Mouse (Mus musculus): ENCODE measurements around the gene Cyb5d2. TPM values are rescaled to one million over a fixed set of nuclear protein-coding genes. Genes with fewer than 3 reads are reported as not detected.

The Cyb5d2 gene
- polyA plus RNA-seq (2015; fragmentation: Nextera tagmentation; extraction: Ambion mirVana) = 6.5 and 6.7 TPM in 2 replicates

GRCm38 (mm10) chr11:72795455-72796295 is at the start of gene Cyb5d2, which contains the start of gene Zzef1:
TSS of gene Cyb5d2 (minus strand) at chr11:72796142.
TSS of gene Zzef1 (plus strand) at chr11:72796226.
- Histone ChIP-seq H3K4me3 (peak within 1 kb of the TSS; percentile 95), H3K27ac (peak within 1 kb of the TSS; percentile 86), H3K36me3 (no peaks in the 10 kb centered on the region), H3K9ac (peak within 1 kb of the TSS; percentile 84), H3K4me2 (replicated peaks) (peak within 1 kb of the TSS; percentile 90), H3K27me3 (no peaks in the 10 kb centered on the region), H3K4me1 (peaks cover 14% of the 10 kb centered on the region), H3K9me3 (no peaks in the 10 kb centered on the region)
- peak; percentile 94 for ATAC-seq (ENCODE audit: low FRiP score, low read depth)
- under 1% methylated on average over 69 of the region's 69 CpGs for WGBS

GRCm38 (mm10) chr11:72845526-72845925 is 49.6 kb upstream of the Cyb5d2 start:
- Histone ChIP-seq H3K27me3 (no peaks in the 10 kb centered on the region), H3K4me1 (no peaks in the 10 kb centered on the region), H3K36me3 (peaks cover 54% of the 10 kb centered on the region), H3K4me3 (no peak overlapping the region), H3K9me3 (no peaks in the 10 kb centered on the region), H3K4me2 (replicated peaks) (no peak overlapping the region), H3K27ac (no peak overlapping the region), H3K9ac (no peak overlapping the region)
- 93% methylated on average over 2 of the region's 2 CpGs for WGBS
- no peak for ATAC-seq (ENCODE audit: low FRiP score, low read depth)

- Histone ChIP-seq H3K36me3 (peaks cover 49% of the 10 kb centered on the region), H3K9me3 (no peaks in the 10 kb centered on the region), H3K27me3 (no peaks in the 10 kb centered on the region), H3K27ac (no peak overlapping the region), H3K4me2 (replicated peaks) (no peak overlapping the region), H3K4me1 (no peaks in the 10 kb centered on the region), H3K4me3 (no peak overlapping the region), H3K9ac (no peak overlapping the region)
- no peak for ATAC-seq (ENCODE audit: low FRiP score, low read depth)
Observed at GRCm38 (mm10) chr11:72843576-72843975, 47.6 kb upstream of the Cyb5d2 start.

- H3K4me3 ChIP-seq = no peak overlapping the region
- H3K36me3 ChIP-seq = peaks cover 41% of the 10 kb centered on the region
- no peaks in the 10 kb centered on the region for H3K9me3 ChIP-seq
- 84% methylated on average over 3 of the region's 3 CpGs for WGBS
- H3K4me2 ChIP-seq (replicated peaks) = no peak overlapping the region
- no peaks in the 10 kb centered on the region for H3K27me3 ChIP-seq
- H3K4me1 ChIP-seq = no peaks in the 10 kb centered on the region
- H3K27ac ChIP-seq = no peak overlapping the region
- no peak overlapping the region for H3K9ac ChIP-seq
- ATAC-seq (ENCODE audit: low FRiP score, low read depth) = no peak
Observed at GRCm38 (mm10) chr11:72842731-72843130, 46.8 kb upstream of the Cyb5d2 start.

GRCm38 (mm10) chr11:72829869-72830268 is 33.9 kb upstream of the Cyb5d2 start:
- H3K4me2 ChIP-seq (replicated peaks) = no peak overlapping the region
- no peak overlapping the region for H3K4me3 ChIP-seq
- no peaks in the 10 kb centered on the region for H3K4me1 ChIP-seq
- no peak for ATAC-seq (ENCODE audit: low FRiP score, low read depth)
- H3K9ac ChIP-seq = no peak overlapping the region
- 84% methylated on average over 3 of the region's 3 CpGs for WGBS
- H3K27ac ChIP-seq = no peak overlapping the region
- H3K9me3 ChIP-seq = no peaks in the 10 kb centered on the region
- H3K27me3 ChIP-seq = no peaks in the 10 kb centered on the region
- H3K36me3 ChIP-seq = peaks cover 75% of the 10 kb centered on the region

- Histone ChIP-seq H3K4me2 (replicated peaks) (no peak overlapping the region), H3K27ac (no peak overlapping the region), H3K27me3 (no peaks in the 10 kb centered on the region), H3K9ac (no peak overlapping the region), H3K9me3 (no peaks in the 10 kb centered on the region), H3K4me3 (no peak overlapping the region), H3K36me3 (peaks cover 57% of the 10 kb centered on the region), H3K4me1 (no peaks in the 10 kb centered on the region)
- whole genome bisulfite sequencing = 91% methylated on average over 7 of the region's 7 CpGs
- ATAC-seq (ENCODE audit: low FRiP score, low read depth) = no peak
Observed at GRCm38 (mm10) chr11:72821041-72821440, 25.1 kb upstream of the Cyb5d2 start.

GRCm38 (mm10) chr11:72818067-72818466 is 22.1 kb upstream of the Cyb5d2 start:
- H3K4me1 ChIP-seq = no peaks in the 10 kb centered on the region
- H3K36me3 ChIP-seq = peaks cover 34% of the 10 kb centered on the region
- H3K9me3 ChIP-seq = no peaks in the 10 kb centered on the region
- no peak overlapping the region for H3K27ac ChIP-seq
- H3K9ac ChIP-seq = no peak overlapping the region
- no peak overlapping the region for H3K4me3 ChIP-seq
- WGBS = 91% methylated on average over 7 of the region's 7 CpGs
- H3K27me3 ChIP-seq = no peaks in the 10 kb centered on the region
- ATAC-seq (ENCODE audit: low FRiP score, low read depth) = no peak
- no peak overlapping the region for H3K4me2 ChIP-seq (replicated peaks)

- no peaks in the 10 kb centered on the region for H3K4me1 ChIP-seq
- H3K9me3 ChIP-seq = no peaks in the 10 kb centered on the region
- no peak overlapping the region for H3K4me3 ChIP-seq
- no peak overlapping the region for H3K27ac ChIP-seq
- no peaks in the 10 kb centered on the region for H3K27me3 ChIP-seq
- ATAC-seq (ENCODE audit: low FRiP score, low read depth) = no peak
- H3K36me3 ChIP-seq = peaks cover 31% of the 10 kb centered on the region
- WGBS = 80% methylated on average over 1 of the region's 1 CpGs
- no peak overlapping the region for H3K4me2 ChIP-seq (replicated peaks)
- H3K9ac ChIP-seq = no peak overlapping the region
Observed at GRCm38 (mm10) chr11:72816859-72817258, 20.9 kb upstream of the Cyb5d2 start.

GRCm38 (mm10) chr11:72814188-72814587 is 18.2 kb upstream of the Cyb5d2 start:
- Histone ChIP-seq H3K4me2 (replicated peaks) (no peak overlapping the region), H3K36me3 (peaks cover 9% of the 10 kb centered on the region), H3K4me1 (no peaks in the 10 kb centered on the region), H3K27ac (no peak overlapping the region), H3K9ac (no peak overlapping the region), H3K27me3 (no peaks in the 10 kb centered on the region), H3K4me3 (no peak overlapping the region), H3K9me3 (no peaks in the 10 kb centered on the region)
- WGBS = 72% methylated on average over 2 of the region's 2 CpGs
- no peak for ATAC-seq (ENCODE audit: low FRiP score, low read depth)

GRCm38 (mm10) chr11:72813687-72814086 is 17.7 kb upstream of the Cyb5d2 start:
- Histone ChIP-seq H3K27me3 (no peaks in the 10 kb centered on the region), H3K4me1 (no peaks in the 10 kb centered on the region), H3K9me3 (no peaks in the 10 kb centered on the region), H3K4me2 (replicated peaks) (no peak overlapping the region), H3K27ac (no peak overlapping the region), H3K4me3 (no peak overlapping the region), H3K9ac (no peak overlapping the region), H3K36me3 (peaks cover 4% of the 10 kb centered on the region; the same call in 1 of the 2 replicates)
- no peak for ATAC-seq (ENCODE audit: low FRiP score, low read depth)
- WGBS = 96% methylated on average over 5 of the region's 5 CpGs

GRCm38 (mm10) chr11:72807992-72808391 is 12.1 kb upstream of the Cyb5d2 start:
- H3K4me2 ChIP-seq (replicated peaks) = no peak overlapping the region
- H3K9me3 ChIP-seq = no peaks in the 10 kb centered on the region
- no peak overlapping the region for H3K9ac ChIP-seq
- no peak for ATAC-seq (ENCODE audit: low FRiP score, low read depth)
- WGBS = 89% methylated on average over 4 of the region's 4 CpGs
- H3K4me1 ChIP-seq = peaks cover 5% of the 10 kb centered on the region
- H3K27ac ChIP-seq = no peak overlapping the region
- H3K27me3 ChIP-seq = no peaks in the 10 kb centered on the region
- no peak overlapping the region for H3K4me3 ChIP-seq
- no peaks in the 10 kb centered on the region for H3K36me3 ChIP-seq

- Histone ChIP-seq H3K4me3 (no peak overlapping the region), H3K4me2 (replicated peaks) (no peak overlapping the region), H3K36me3 (no peaks in the 10 kb centered on the region), H3K27ac (no peak overlapping the region), H3K9ac (no peak overlapping the region), H3K4me1 (peaks cover 12% of the 10 kb centered on the region), H3K27me3 (no peaks in the 10 kb centered on the region), H3K9me3 (no peaks in the 10 kb centered on the region)
- WGBS = 75% methylated on average over 2 of the region's 2 CpGs
- ATAC-seq (ENCODE audit: low FRiP score, low read depth) = no peak
Observed at GRCm38 (mm10) chr11:72806556-72806955, 10.6 kb upstream of the Cyb5d2 start.

GRCm38 (mm10) chr11:72805232-72805631 is 9.3 kb upstream of the Cyb5d2 start:
- Histone ChIP-seq H3K4me2 (replicated peaks) (no peak overlapping the region), H3K4me3 (no peak overlapping the region), H3K27ac (no peak overlapping the region), H3K9me3 (no peaks in the 10 kb centered on the region), H3K27me3 (no peaks in the 10 kb centered on the region), H3K4me1 (peaks cover 12% of the 10 kb centered on the region), H3K9ac (no peak overlapping the region), H3K36me3 (no peaks in the 10 kb centered on the region)
- WGBS = 89% methylated on average over 3 of the region's 3 CpGs
- ATAC-seq (ENCODE audit: low FRiP score, low read depth) = no peak
